Mouse (Mus musculus) liver, adult 2 months (tissue): ENCODE results near the gene Foxb2.

ENCODE experiments used
- CTCF ChIP-seq: fragments of 200-500 bp; IDR thresholded peaks from 2 replicates; pipeline ENCODE4 v1.5.1; 2011; ENCODE audit warnings: low read depth, low read length, control low read depth
- POLR2A ChIP-seq: fragments of 200-500 bp; IDR thresholded peaks from 2 replicates; pipeline ENCODE4 v1.6.1; 2011; ENCODE audit warnings: low read length, control low read depth; ENCODE audit not compliant: insufficient read depth; ENCODE audit errors: extremely low read depth

DNA sequence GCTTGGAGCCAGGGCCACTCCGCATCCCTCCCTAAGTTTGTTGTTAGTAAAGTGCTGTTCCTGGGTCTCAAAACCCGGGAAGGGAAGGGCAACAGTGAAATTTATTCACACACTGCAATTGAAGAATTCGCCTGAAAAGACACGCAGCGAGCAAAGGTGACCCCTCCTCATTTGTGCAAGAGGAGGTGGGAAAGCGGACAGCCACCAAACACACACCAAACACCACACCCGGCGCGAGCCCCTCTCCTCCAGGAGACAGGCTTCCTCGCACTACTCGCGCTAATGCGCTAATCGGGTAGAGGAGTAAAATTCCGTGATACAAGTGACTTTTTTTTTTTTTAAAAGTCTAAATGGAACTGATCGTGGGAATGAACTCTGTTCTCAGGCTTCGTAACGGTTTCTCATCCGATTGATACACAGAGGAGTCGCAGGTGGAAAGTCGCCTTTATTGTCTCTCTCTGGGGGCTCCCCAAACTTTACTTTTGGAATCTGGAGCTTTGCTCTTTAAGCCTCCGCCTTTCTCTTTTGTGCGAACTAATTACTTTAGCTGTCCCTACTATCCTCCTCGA is 2.3 kb downstream of the Foxb2 start:
- TF ChIP-seq POLR2A (no peak), CTCF (no peak)
